Mouse (Mus musculus): Measurements from ENCODE around the gene Pard3b. TPM values are rescaled to one million over a fixed set of nuclear protein-coding genes. Genes with fewer than 3 reads are reported as not detected.

The Pard3b gene
- total and polyA plus RNA-seq, 2 experiments = 0.50 to 3.0 TPM

DNA sequence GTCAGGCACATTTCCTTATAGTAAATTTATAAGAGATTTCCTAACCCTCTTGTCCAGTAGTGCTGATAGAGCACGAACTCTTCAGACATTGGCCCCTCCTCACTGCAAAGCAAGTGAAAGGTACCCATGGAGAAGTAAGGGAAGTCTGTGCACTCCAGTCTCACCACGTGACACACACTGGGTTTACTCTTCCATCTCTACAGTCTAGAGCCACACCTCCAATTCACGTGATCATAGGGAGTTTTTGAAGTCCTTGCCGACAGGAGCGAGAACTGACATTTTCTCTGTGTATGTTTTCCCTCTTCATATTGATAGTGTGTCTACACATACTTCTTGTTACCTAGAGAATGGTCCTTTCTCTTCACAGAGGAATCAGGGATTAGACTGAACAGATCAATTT, 689.1 kb downstream of the Pard3b start:
- no peaks in the 10 kb centered on the region for H3K79me2 ChIP-seq (ENCODE audit: control insufficient read depth, insufficient read depth, low read length)
- H3K4me1 ChIP-seq (ENCODE audit: control insufficient read depth, insufficient read depth, low read length) = no peaks in the 10 kb centered on the region; the same call in 1 of the 2 replicates
- TF ChIP-seq CTCF (IDR thresholded peaks at IDR 0.05; ENCODE audit: low read depth, low read length) (no peak), POLR2A (IDR thresholded peaks at IDR 0.05; ENCODE audit: extremely low read depth, insufficient read depth, low read length) (no peak)
- H3K27me3 ChIP-seq (ENCODE audit: control insufficient read depth, insufficient read depth, low read length) = no peaks in the 10 kb centered on the region
- no peak for DNase-seq (ENCODE audit: extremely low read depth, low read depth, low spot score)
- H3K4me3 ChIP-seq (ENCODE audit: insufficient read depth, low read depth, low read length) = no peak overlapping the region
- 89% methylated on average over 5 of the region's 5 CpGs for WGBS
- no peaks in the 10 kb centered on the region for H3K36me3 ChIP-seq (ENCODE audit: control insufficient read depth, insufficient read depth, low read length)
- H3K9ac ChIP-seq (ENCODE audit: low read depth, low read length) = no peak overlapping the region
- H3K27ac ChIP-seq (replicated peaks; ENCODE audit: insufficient read depth, low read depth, low read length) = no peak overlapping the region

DNA sequence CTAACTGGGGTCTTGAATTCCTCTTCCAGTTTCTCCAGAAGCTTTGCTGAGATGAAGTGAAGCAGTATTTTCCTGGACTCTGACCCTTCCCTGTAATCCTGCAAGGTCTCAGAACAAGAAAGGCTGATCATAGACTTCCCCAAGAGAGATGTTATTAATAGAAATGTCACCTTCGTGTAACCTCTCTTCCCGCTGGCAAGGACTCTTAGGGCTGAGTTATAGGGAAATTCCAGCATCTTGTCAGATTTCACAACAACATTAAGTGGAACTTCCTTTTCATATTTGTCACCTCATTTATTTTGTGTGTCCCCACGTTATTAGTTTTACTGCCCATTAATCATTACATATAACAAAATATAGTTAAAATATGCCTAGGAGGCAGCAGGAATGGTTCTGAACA, 690.2 kb downstream of the Pard3b start:
- H3K4me3 ChIP-seq (ENCODE audit: insufficient read depth, low read depth, low read length) = no peak overlapping the region
- DNase-seq (ENCODE audit: extremely low read depth, low read depth, low spot score) = peak; percentile 2
- TF ChIP-seq CTCF (IDR thresholded peaks at IDR 0.05; ENCODE audit: low read depth, low read length) (no peak), POLR2A (IDR thresholded peaks at IDR 0.05; ENCODE audit: extremely low read depth, insufficient read depth, low read length) (no peak)
- H3K27ac ChIP-seq (replicated peaks; ENCODE audit: insufficient read depth, low read depth, low read length) = no peak overlapping the region
- H3K9ac ChIP-seq (ENCODE audit: low read depth, low read length) = no peak overlapping the region
- H3K27me3 ChIP-seq (ENCODE audit: control insufficient read depth, insufficient read depth, low read length) = no peaks in the 10 kb centered on the region
- no peaks in the 10 kb centered on the region for H3K36me3 ChIP-seq (ENCODE audit: control insufficient read depth, insufficient read depth, low read length)
- H3K79me2 ChIP-seq (ENCODE audit: control insufficient read depth, insufficient read depth, low read length) = no peaks in the 10 kb centered on the region
- 70% methylated on average over 3 of the region's 3 CpGs for WGBS
- H3K4me1 ChIP-seq (ENCODE audit: control insufficient read depth, insufficient read depth, low read length) = no peaks in the 10 kb centered on the region; the same call in 1 of the 2 replicates

DNA sequence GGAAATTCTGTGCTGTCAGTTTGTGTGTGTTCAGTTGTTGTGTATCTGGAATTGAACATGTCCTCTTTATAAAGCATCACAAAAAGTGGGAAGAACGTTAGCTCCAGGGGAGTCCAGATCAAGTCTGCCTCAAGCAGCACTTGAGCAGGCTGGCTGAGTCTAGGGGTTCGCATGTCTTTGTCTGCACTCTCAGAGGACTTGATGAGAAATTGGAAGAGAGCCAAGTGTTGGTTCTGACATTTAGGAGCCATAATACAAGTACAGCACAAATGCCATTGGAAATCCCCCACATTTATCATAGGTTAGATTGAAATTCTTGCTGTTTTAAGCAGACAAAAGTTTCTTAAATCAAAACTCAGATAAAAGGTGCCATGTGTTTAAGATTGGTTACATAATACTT, 694.4 kb downstream of the Pard3b start:
- no peaks in the 10 kb centered on the region for H3K27me3 ChIP-seq (ENCODE audit: control insufficient read depth, insufficient read depth, low read length)
- no peak overlapping the region for H3K27ac ChIP-seq (replicated peaks; ENCODE audit: insufficient read depth, low read depth, low read length)
- H3K36me3 ChIP-seq (ENCODE audit: control insufficient read depth, insufficient read depth, low read length) = no peaks in the 10 kb centered on the region
- no peak for DNase-seq (ENCODE audit: extremely low read depth, low read depth, low spot score)
- 84% methylated on average over 2 of the region's 2 CpGs for WGBS
- H3K4me1 ChIP-seq (ENCODE audit: control insufficient read depth, insufficient read depth, low read length) = peaks cover 2% of the 10 kb centered on the region; the same call in 1 of the 2 replicates
- no peak for TF ChIP-seq CTCF (IDR thresholded peaks at IDR 0.05; ENCODE audit: low read depth, low read length)
- TF ChIP-seq POLR2A (IDR thresholded peaks at IDR 0.05; ENCODE audit: extremely low read depth, insufficient read depth, low read length) = no peak
- no peaks in the 10 kb centered on the region for H3K79me2 ChIP-seq (ENCODE audit: control insufficient read depth, insufficient read depth, low read length)
- no peak overlapping the region for H3K9ac ChIP-seq (ENCODE audit: low read depth, low read length)
- no peak overlapping the region for H3K4me3 ChIP-seq (ENCODE audit: insufficient read depth, low read depth, low read length)

DNA sequence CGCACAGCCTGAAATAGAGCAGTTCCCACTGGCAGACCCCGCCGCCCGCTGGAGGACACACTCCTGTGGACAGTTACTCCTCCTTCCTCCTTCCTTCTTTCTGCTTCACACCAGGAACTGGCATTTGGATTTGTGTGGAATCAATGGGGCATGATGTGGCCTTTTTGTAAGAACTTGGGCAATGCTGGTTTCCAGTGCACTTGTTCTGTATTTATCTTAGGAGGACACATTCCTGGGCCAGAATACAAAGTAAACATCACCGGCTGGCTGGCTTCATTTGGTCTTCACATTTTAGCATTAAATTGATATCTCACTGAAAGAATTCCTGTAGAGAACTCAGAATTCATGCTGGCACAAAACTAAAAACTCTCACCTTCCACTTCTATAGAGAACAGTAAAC, 695.6 kb downstream of the Pard3b start:
- Histone ChIP-seq H3K9ac (ENCODE audit: low read depth, low read length) (no peak overlapping the region), H3K4me1 (ENCODE audit: control insufficient read depth, insufficient read depth, low read length) (peaks cover 2% of the 10 kb centered on the region; the same call in 1 of the 2 replicates), H3K79me2 (ENCODE audit: control insufficient read depth, insufficient read depth, low read length) (no peaks in the 10 kb centered on the region), H3K27ac (replicated peaks; ENCODE audit: insufficient read depth, low read depth, low read length) (no peak overlapping the region), H3K36me3 (ENCODE audit: control insufficient read depth, insufficient read depth, low read length) (no peaks in the 10 kb centered on the region), H3K4me3 (ENCODE audit: insufficient read depth, low read depth, low read length) (no peak overlapping the region), H3K27me3 (ENCODE audit: control insufficient read depth, insufficient read depth, low read length) (no peaks in the 10 kb centered on the region)
- TF ChIP-seq CTCF (IDR thresholded peaks at IDR 0.05; ENCODE audit: low read depth, low read length) = no peak
- no peak for TF ChIP-seq POLR2A (IDR thresholded peaks at IDR 0.05; ENCODE audit: extremely low read depth, insufficient read depth, low read length)
- peak; percentile 85 for DNase-seq (ENCODE audit: extremely low read depth, low read depth, low spot score)
- WGBS = 75% methylated on average over 5 of the region's 5 CpGs

DNA sequence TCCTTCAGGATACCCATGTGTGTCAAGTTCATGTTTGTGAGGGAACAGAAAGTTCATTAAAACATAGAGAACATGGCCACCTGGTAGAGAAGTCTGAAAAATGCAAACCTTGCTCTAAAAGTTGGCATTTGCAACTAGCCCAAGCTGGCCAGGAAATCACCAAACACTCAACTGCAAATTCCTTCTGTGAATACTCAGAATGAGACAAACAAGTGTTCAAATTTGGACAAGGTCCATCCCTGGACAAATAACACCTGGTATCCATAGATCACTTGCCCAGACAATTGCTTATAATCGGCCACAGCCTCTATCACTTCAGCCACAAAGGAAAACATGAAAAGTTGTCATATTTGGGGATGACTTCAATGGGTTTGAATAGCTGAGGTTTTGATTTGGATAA, 701.6 kb downstream of the Pard3b start:
- TF ChIP-seq CTCF (IDR thresholded peaks at IDR 0.05; ENCODE audit: low read depth, low read length) (no peak), POLR2A (IDR thresholded peaks at IDR 0.05; ENCODE audit: extremely low read depth, insufficient read depth, low read length) (no peak)
- Histone ChIP-seq H3K27me3 (ENCODE audit: control insufficient read depth, insufficient read depth, low read length) (no peaks in the 10 kb centered on the region), H3K36me3 (ENCODE audit: control insufficient read depth, insufficient read depth, low read length) (no peaks in the 10 kb centered on the region), H3K4me3 (ENCODE audit: insufficient read depth, low read depth, low read length) (no peak overlapping the region), H3K4me1 (ENCODE audit: control insufficient read depth, insufficient read depth, low read length) (no peaks in the 10 kb centered on the region), H3K27ac (replicated peaks; ENCODE audit: insufficient read depth, low read depth, low read length) (no peak overlapping the region), H3K79me2 (ENCODE audit: control insufficient read depth, insufficient read depth, low read length) (no peaks in the 10 kb centered on the region), H3K9ac (ENCODE audit: low read depth, low read length) (no peak overlapping the region)
- 46% methylated on average over 1 of the region's 1 CpGs for WGBS
- no peak for DNase-seq (ENCODE audit: extremely low read depth, low read depth, low spot score)

DNA sequence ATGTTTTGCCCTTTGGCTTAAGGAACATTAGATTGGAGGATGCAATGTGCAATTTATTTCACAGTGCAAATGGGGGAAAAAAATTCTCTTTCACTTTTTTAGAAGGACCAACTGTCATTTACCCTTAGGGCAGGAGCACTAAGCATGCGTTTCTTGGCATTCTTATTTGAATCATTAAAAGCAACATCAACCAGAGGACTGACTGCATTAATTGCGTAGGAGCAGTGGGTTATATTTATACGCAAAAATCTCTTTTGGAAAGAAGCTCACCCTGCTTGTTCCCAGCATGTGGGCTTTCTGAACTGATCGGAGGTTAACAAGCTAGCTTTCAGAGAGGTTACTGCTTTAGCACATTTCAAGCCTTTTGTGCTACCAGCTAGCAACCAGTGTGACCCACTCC, 705.7 kb downstream of the Pard3b start:
- H3K9ac ChIP-seq (ENCODE audit: low read depth, low read length) = no peak overlapping the region
- H3K4me1 ChIP-seq (ENCODE audit: control insufficient read depth, insufficient read depth, low read length) = no peaks in the 10 kb centered on the region
- H3K27ac ChIP-seq (replicated peaks; ENCODE audit: insufficient read depth, low read depth, low read length) = no peak overlapping the region
- no peaks in the 10 kb centered on the region for H3K27me3 ChIP-seq (ENCODE audit: control insufficient read depth, insufficient read depth, low read length)
- no peaks in the 10 kb centered on the region; the same call in 1 of the 2 replicates for H3K36me3 ChIP-seq (ENCODE audit: control insufficient read depth, insufficient read depth, low read length)
- TF ChIP-seq POLR2A (IDR thresholded peaks at IDR 0.05; ENCODE audit: extremely low read depth, insufficient read depth, low read length) (no peak), CTCF (IDR thresholded peaks at IDR 0.05; ENCODE audit: low read depth, low read length) (no peak)
- WGBS = 92% methylated on average over 4 of the region's 4 CpGs
- no peak for DNase-seq (ENCODE audit: extremely low read depth, low read depth, low spot score)
- H3K79me2 ChIP-seq (ENCODE audit: control insufficient read depth, insufficient read depth, low read length) = no peaks in the 10 kb centered on the region
- H3K4me3 ChIP-seq (ENCODE audit: insufficient read depth, low read depth, low read length) = no peak overlapping the region

Measured in liver, adult 2 months (tissue).